3 mouse cellular contexts compared by ENCODE assay signal in genomic region chr6:112563659-112564058, GRCm38 (mm10).
A peak's percentile ranks its signal among the peaks of the same experiment; 100 is the strongest.
DNase-seq lines count a peak whose midpoint lies in the region; ATAC-seq lines count a peak whose summit lies in the region.

No protein-coding gene starts in this region.

- ATAC-seq in erythroblast, adult 5-6 weeks (replicated peaks; ENCODE audit: low FRiP score, poor library complexity, severe bottlenecking): peak; percentile 69
- peak; percentile 61; the same call in 1 of the 2 replicates for ATAC-seq in erythroid progenitor cell, adult 5-6 weeks (replicated peaks; ENCODE audit: low FRiP score, poor library complexity, severe bottlenecking)

- peak; percentile 55 for DNase-seq in heart, adult 11 months
